Mouse (Mus musculus): ENCODE measurements around the gene Epha7.

DNA sequence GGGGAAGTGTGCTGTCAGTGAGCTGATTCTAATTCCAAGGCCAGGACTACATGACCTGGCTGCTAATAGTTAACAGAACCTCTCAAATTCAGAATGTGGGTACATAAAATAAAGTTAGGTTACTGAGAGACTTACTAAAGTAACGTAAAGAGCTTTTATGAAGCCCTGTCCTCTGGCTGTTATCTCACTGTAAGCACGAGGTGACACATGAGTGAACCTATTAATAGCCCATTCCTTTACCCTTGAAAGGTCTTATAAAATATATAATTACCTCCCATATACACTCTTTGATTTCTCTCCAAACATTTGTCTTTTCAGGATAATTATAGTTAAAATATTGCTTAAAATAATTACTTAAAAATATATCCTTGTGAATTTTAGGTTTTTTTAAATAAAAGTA is 37.5 kb downstream of the Epha7 start:
- TF ChIP-seq CTCF (IDR thresholded peaks at IDR 0.05; ENCODE audit: low read depth, low read length) (no peak), POLR2A (IDR thresholded peaks at IDR 0.05; ENCODE audit: extremely low read depth, insufficient read depth, low read length) (no peak)
